Mouse (Mus musculus): ENCODE measurements around the gene Tspan5. TPM values are rescaled to one million over a fixed set of nuclear protein-coding genes. Genes with fewer than 3 reads are reported as not detected.

Tspan5 gene
- polyA plus RNA-seq, 1 experiment from 2014 or later, result 7.4 TPM

DNA sequence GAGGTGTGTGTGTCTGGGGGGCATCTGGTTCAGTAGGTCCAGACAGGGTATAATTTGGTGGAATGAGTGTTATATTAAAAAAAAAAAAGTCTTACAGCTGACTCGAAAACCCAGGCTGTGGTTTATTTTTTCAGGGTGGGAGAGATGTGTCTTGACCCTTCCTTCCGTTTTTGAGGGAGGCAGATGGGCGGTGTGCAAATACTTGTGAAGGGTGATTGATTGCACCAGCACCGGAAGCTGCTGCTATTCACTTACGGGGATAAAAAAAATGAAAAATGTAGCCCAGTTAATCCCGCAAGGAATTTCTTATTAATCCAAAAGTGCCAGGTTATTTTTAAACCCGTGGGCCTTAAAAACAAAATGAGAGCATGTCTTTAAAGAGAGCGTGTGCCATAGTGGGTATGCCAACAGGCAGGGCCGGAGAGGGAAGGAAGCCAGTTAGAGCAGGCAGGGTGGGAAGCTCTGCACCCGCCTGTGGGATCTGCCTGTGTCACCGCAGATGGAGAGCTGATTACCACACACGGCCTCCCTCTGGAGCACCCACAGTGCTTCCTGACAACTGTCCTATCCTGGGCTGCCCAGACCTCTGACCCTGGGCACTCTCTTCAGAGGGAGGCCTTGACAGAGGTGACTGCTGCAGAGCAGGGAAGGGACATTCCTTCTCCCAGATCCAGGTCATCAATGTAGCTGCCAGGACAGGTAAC is 11.3 kb downstream of the Tspan5 start:
- TF ChIP-seq CTCF (IDR thresholded peaks at IDR 0.05; ENCODE audit: low read depth), result no peak

DNA sequence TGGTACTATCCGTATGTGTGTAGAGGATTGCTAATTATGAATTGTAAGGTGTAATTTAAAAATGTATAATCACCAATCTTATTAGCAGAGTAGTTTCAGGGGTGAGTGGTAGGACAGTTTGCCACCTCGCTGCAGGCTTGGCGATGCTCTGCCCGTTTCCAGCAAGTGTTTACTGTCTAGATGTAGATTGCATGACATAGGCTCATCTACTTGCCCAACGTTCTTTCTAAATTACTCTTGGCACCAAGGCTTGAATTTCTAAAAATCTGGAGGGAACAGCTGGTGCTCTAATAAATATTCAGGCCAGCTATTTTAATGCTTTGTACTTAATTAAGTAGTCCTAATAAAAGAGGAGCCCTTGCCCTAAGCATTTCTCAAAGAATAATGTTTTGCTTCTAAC is 12.3 kb downstream of the Tspan5 start:
- H3K27me3 ChIP-seq (replicated peaks; ENCODE audit: control insufficient read depth, insufficient read depth, low read length), result no peaks in the 10 kb centered on the region
- H3K9ac ChIP-seq (ENCODE audit: low read depth, low read length), result no peak overlapping the region
- H3K9me3 ChIP-seq (ENCODE audit: control insufficient read depth), result no peaks in the 10 kb centered on the region
- 81% methylated on average over 5 of the region's 5 CpGs for WGBS
- ATAC-seq, result no peak
- H3K36me3 ChIP-seq (ENCODE audit: control insufficient read depth, insufficient read depth), result no peaks in the 10 kb centered on the region
- no peak for TF ChIP-seq CTCF (IDR thresholded peaks at IDR 0.05; ENCODE audit: low read depth)
- H3K4me3 ChIP-seq (ENCODE audit: low read depth, low read length), result no peak overlapping the region
- no peaks in the 10 kb centered on the region for H3K4me1 ChIP-seq (replicated peaks; ENCODE audit: control insufficient read depth, insufficient read depth, low read length)
- H3K4me2 ChIP-seq (replicated peaks; ENCODE audit: low read depth), result no peak overlapping the region
- H3K27ac ChIP-seq (ENCODE audit: low read depth, low read length), result no peak overlapping the region

More for the DNA sequence above, 11.3 kb downstream of the Tspan5 start:
- WGBS, result 21% methylated on average over 12 of the region's 12 CpGs
- Histone ChIP-seq H3K27ac (ENCODE audit: low read depth, low read length) (no peak overlapping the region), H3K4me1 (replicated peaks; ENCODE audit: control insufficient read depth, insufficient read depth, low read length) (no peaks in the 10 kb centered on the region), H3K4me3 (ENCODE audit: low read depth, low read length) (no peak overlapping the region), H3K4me2 (replicated peaks; ENCODE audit: low read depth) (no peak overlapping the region), H3K9ac (ENCODE audit: low read depth, low read length) (no peak overlapping the region), H3K36me3 (ENCODE audit: control insufficient read depth, insufficient read depth) (no peaks in the 10 kb centered on the region), H3K9me3 (ENCODE audit: control insufficient read depth) (no peaks in the 10 kb centered on the region), H3K27me3 (replicated peaks; ENCODE audit: control insufficient read depth, insufficient read depth, low read length) (no peaks in the 10 kb centered on the region)
- no peak for ATAC-seq

DNA sequence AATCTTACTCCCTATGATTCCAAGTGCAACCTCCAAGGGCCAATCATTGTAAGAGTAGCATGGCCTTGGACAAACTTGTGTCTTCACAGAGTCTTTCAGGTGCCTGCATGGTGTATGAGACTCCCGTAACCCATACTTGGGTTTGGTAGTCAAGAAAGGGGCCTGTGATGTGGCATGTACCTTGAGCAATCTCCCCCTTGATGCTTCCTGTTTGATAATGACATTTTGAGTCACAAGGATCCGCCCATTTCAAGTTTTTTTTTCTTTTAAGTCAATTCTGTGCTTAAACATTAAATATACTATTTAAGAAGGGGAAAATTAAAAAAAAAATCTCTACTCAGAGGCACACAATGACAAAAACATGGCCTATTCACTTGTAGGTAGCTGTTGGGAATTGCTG is 15.3 kb downstream of the Tspan5 start:
- Histone ChIP-seq H3K9ac (ENCODE audit: low read depth, low read length) (no peak overlapping the region), H3K4me3 (ENCODE audit: low read depth, low read length) (no peak overlapping the region), H3K4me2 (replicated peaks; ENCODE audit: low read depth) (no peak overlapping the region), H3K4me1 (replicated peaks; ENCODE audit: control insufficient read depth, insufficient read depth, low read length) (no peaks in the 10 kb centered on the region), H3K27me3 (replicated peaks; ENCODE audit: control insufficient read depth, insufficient read depth, low read length) (no peaks in the 10 kb centered on the region), H3K9me3 (ENCODE audit: control insufficient read depth) (no peaks in the 10 kb centered on the region), H3K27ac (ENCODE audit: low read depth, low read length) (no peak overlapping the region), H3K36me3 (ENCODE audit: control insufficient read depth, insufficient read depth) (no peaks in the 10 kb centered on the region)
- no peak for ATAC-seq
- WGBS, result 92% methylated on average over 2 of the region's 2 CpGs
- no peak for TF ChIP-seq CTCF (IDR thresholded peaks at IDR 0.05; ENCODE audit: low read depth)

DNA sequence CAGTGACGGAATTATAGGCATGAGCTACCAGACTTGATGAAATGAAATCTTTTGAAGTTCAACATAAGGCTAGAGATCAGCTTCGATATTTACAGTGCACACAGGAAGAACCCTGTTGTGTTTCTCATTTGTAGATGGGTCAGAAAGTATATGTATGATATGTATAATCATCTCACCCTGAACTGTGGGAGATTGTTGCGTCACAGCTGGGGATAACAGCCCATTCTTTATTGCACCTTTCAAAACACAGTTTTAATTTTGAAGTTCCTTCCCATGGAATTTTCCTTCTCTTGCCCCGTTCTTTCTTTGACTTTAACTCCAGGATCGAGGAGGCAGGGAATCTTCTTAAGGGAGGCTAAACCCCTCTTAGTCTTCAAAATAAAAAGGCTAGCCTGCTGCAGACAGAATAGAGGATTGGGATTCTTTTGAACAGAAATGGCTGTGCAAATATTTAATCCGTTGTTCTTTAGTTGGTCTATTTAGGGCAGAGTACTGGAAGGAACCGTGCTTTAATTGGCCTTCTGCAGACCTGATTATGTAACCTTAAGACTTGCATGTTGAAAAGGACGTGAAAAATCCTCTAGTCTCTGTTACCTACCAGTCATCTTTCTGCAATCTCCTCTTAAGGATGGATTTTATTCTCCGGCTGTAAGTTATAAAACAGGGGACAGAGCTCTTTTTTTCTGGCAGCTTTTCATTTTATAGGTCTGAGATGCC is 18.1 kb downstream of the Tspan5 start:
- WGBS, result 52% methylated on average over 9 of the region's 9 CpGs
- Histone ChIP-seq H3K27ac (ENCODE audit: low read depth, low read length) (no peak overlapping the region), H3K9me3 (ENCODE audit: control insufficient read depth) (no peaks in the 10 kb centered on the region), H3K4me3 (ENCODE audit: low read depth, low read length) (no peak overlapping the region), H3K27me3 (replicated peaks; ENCODE audit: control insufficient read depth, insufficient read depth, low read length) (no peaks in the 10 kb centered on the region), H3K4me2 (replicated peaks; ENCODE audit: low read depth) (no peak overlapping the region), H3K4me1 (replicated peaks; ENCODE audit: control insufficient read depth, insufficient read depth, low read length) (no peaks in the 10 kb centered on the region), H3K36me3 (ENCODE audit: control insufficient read depth, insufficient read depth) (no peaks in the 10 kb centered on the region), H3K9ac (ENCODE audit: low read depth, low read length) (no peak overlapping the region)
- TF ChIP-seq CTCF (IDR thresholded peaks at IDR 0.05; ENCODE audit: low read depth), result no peak
- no peak for ATAC-seq

DNA sequence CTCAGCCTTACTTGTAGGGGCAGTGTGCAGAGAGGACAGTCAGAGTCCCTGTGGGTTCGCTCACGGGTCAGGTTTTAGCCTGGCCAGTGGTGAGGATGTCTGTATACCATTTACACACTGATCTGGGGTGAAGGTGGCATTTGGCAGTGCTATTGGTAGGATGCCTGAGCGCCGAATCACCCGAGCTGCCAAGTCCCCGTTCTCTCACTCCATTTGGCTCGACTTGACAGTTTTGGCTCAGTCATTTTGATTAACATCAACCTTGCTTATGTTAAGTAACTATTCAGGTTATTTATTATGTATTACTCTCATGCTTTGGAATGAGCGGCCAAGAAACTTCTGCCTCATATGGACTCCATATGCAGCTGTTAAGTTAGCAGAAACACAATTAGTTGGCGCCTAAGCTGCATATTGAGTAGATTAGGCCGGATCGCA is 18.7 kb downstream of the Tspan5 start:
- ATAC-seq, result no peak
- no peak overlapping the region for H3K9ac ChIP-seq (ENCODE audit: low read depth, low read length)
- whole genome bisulfite sequencing, result 69% methylated on average over 11 of the region's 11 CpGs
- no peaks in the 10 kb centered on the region for H3K27me3 ChIP-seq (replicated peaks; ENCODE audit: control insufficient read depth, insufficient read depth, low read length)
- H3K4me3 ChIP-seq (ENCODE audit: low read depth, low read length), result no peak overlapping the region
- no peaks in the 10 kb centered on the region for H3K36me3 ChIP-seq (ENCODE audit: control insufficient read depth, insufficient read depth)
- TF ChIP-seq CTCF (IDR thresholded peaks at IDR 0.05; ENCODE audit: low read depth), result no peak
- H3K27ac ChIP-seq (ENCODE audit: low read depth, low read length), result no peak overlapping the region
- no peak overlapping the region for H3K4me2 ChIP-seq (replicated peaks; ENCODE audit: low read depth)
- no peaks in the 10 kb centered on the region for H3K9me3 ChIP-seq (ENCODE audit: control insufficient read depth)
- no peaks in the 10 kb centered on the region for H3K4me1 ChIP-seq (replicated peaks; ENCODE audit: control insufficient read depth, insufficient read depth, low read length)

DNA sequence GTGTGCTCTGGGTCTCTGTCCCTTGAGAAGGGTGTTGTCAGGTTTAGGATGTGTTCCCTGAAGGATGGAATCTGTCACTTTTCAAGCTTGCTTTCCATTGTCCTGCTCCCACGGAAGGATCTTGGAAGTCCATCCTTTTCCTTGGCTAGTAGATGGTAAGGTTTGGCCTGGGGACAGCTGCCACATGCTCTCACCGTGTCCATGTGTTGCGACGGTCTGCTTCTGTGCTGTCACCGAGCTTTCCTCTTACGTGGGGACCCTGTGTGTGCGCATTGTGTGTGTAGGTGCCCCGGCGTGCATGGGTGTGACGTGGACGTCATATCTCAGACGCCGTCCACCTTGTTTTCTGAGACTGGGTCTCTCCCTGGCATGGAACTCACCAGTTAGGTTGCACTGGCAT is 19.5 kb downstream of the Tspan5 start:
- H3K27me3 ChIP-seq (replicated peaks; ENCODE audit: control insufficient read depth, insufficient read depth, low read length), result no peaks in the 10 kb centered on the region
- H3K9me3 ChIP-seq (ENCODE audit: control insufficient read depth), result no peaks in the 10 kb centered on the region
- no peak overlapping the region for H3K9ac ChIP-seq (ENCODE audit: low read depth, low read length)
- H3K27ac ChIP-seq (ENCODE audit: low read depth, low read length), result no peak overlapping the region
- ATAC-seq, result no peak
- no peaks in the 10 kb centered on the region for H3K36me3 ChIP-seq (ENCODE audit: control insufficient read depth, insufficient read depth)
- H3K4me2 ChIP-seq (replicated peaks; ENCODE audit: low read depth), result no peak overlapping the region
- 96% methylated on average over 13 of the region's 13 CpGs for WGBS
- no peaks in the 10 kb centered on the region for H3K4me1 ChIP-seq (replicated peaks; ENCODE audit: control insufficient read depth, insufficient read depth, low read length)
- no peak for TF ChIP-seq CTCF (IDR thresholded peaks at IDR 0.05; ENCODE audit: low read depth)
- no peak overlapping the region for H3K4me3 ChIP-seq (ENCODE audit: low read depth, low read length)

Data from intestine, postnatal 0 days (tissue).